Mouse (Mus musculus) spleen, adult 2 months (tissue): ENCODE results near the gene Srgap3. TPM values are rescaled to one million over a fixed set of nuclear protein-coding genes. Genes with fewer than 3 reads are reported as not detected.

Experiments
- DNase-seq, 2 experiments: peaks; one replicate each; pipeline versions ENCODE4 v3.0.0 to v3.0.0-alpha.2; 2012 to 2021; ENCODE audit warnings: low spot score in 2 of 2, low read depth in 1 of 2
- H3K27ac ChIP-seq: fragments of 200-500 bp; 2 replicates; pipeline ENCODE4 v1.5.1; 2012; ENCODE audit warnings: low read length, inconsistent platforms; ENCODE audit not compliant: insufficient read depth
- H3K27me3 ChIP-seq: fragments of 200-500 bp; 2 replicates; pipeline ENCODE4 v1.6.1; 2012; ENCODE audit warnings: mild to moderate bottlenecking, moderate library complexity, low read length, inconsistent platforms; ENCODE audit not compliant: control insufficient read depth, insufficient read depth
- H3K36me3 ChIP-seq: fragments of 200-500 bp; 2 replicates; pipeline ENCODE4 v1.6.1; 2012; ENCODE audit warnings: mild to moderate bottlenecking, low read length, inconsistent platforms; ENCODE audit not compliant: control insufficient read depth, insufficient read depth
- H3K4me1 ChIP-seq: fragments of 200-500 bp; 2 replicates; pipeline ENCODE4 v1.6.1; 2011; ENCODE audit warnings: inconsistent platforms; ENCODE audit not compliant: control insufficient read depth, insufficient read depth, insufficient read length
- H3K4me3 ChIP-seq: fragments of 200-500 bp; 2 replicates; pipeline ENCODE4 v1.5.1; 2011; ENCODE audit warnings: mild to moderate bottlenecking, inconsistent platforms; ENCODE audit not compliant: insufficient read depth, insufficient read length; ENCODE audit errors: extremely low read depth
- CTCF ChIP-seq: fragments of 200-500 bp; IDR thresholded peaks from 2 replicates; pipeline ENCODE4 v1.5.1; 2011; ENCODE audit warnings: mild to moderate bottlenecking, inconsistent platforms; ENCODE audit not compliant: insufficient read depth, insufficient read length, insufficient replicate concordance; ENCODE audit errors: extremely low read depth
- POLR2A ChIP-seq: fragments of 200-500 bp; IDR thresholded peaks from 2 replicates; pipeline ENCODE4 v1.6.1; 2011; ENCODE audit warnings: low read depth, low read length, inconsistent platforms
- WGBS: fragments of 180-500 bp; shearing (Covaris S2); methylation state at CpG from one replicate; pipeline ENCODE4 v1.1.7; 2018; 5-methylcytosine and 5-hydroxymethylcytosine counted together
- polyA plus RNA-seq: library from polyadenylated mRNA; depleted of rRNA; stranded (reverse); fragments of >200 nt; gene quantifications from 2 replicates; pipeline ENCODE4 v1.2.3, GENCODE M21; 2012

Srgap3 gene
- polyA plus RNA-seq, 1 experiment = 2.7 TPM

DNA sequence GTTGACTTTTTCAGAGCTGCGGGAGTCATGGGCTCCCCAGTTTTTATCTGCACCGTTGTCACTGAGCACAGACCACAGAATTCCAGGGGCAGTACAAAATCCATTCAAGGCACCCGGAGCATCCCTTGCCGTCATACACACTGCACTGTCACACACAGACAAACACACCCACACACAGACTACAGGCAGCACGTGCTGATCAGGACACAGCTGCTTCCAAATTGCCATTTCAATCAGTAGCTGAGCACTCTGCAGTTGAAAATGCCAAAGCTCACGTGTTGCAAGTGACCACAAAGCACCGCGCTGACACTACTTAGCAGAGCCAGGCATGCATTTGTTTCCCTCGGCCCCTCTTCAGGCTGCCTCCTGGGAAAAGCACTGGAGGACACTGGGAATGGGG, 7.8 kb downstream of the Srgap3 start:
- Histone ChIP-seq H3K27ac (no peak overlapping the region), H3K4me3 (no peak overlapping the region), H3K27me3 (no peaks in the 10 kb centered on the region), H3K4me1 (no peaks in the 10 kb centered on the region), H3K36me3 (no peaks in the 10 kb centered on the region)
- 91% methylated on average over 9 of the region's 9 CpGs for WGBS
- no peak for TF ChIP-seq CTCF
- no peak for TF ChIP-seq POLR2A
- DNase-seq = no peak

DNA sequence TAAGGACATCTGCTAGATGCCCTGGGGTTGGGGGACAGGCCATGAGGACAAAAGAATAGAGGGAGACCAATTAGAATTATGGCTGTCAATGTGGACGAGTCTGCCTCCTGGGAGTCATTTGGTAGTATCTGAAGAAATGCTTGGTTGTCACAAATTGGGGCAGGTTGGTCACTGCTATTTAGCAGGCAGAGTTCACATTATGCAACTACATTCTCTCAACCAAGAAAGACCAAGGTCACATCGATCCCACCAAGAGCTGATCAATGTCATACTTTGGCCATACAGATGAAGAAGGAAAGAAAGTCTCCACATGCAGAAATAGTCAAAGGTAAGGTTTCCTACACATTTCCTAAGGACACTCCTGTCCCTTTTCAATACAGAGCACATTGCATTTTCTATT, 9.3 kb downstream of the Srgap3 start:
- H3K27ac ChIP-seq = no peak overlapping the region
- whole genome bisulfite sequencing = 94% methylated on average over 2 of the region's 2 CpGs
- H3K4me1 ChIP-seq = no peaks in the 10 kb centered on the region
- TF ChIP-seq CTCF = no peak
- TF ChIP-seq POLR2A = no peak
- no peaks in the 10 kb centered on the region for H3K27me3 ChIP-seq
- no peaks in the 10 kb centered on the region for H3K36me3 ChIP-seq
- H3K4me3 ChIP-seq = no peak overlapping the region
- no peak for DNase-seq

DNA sequence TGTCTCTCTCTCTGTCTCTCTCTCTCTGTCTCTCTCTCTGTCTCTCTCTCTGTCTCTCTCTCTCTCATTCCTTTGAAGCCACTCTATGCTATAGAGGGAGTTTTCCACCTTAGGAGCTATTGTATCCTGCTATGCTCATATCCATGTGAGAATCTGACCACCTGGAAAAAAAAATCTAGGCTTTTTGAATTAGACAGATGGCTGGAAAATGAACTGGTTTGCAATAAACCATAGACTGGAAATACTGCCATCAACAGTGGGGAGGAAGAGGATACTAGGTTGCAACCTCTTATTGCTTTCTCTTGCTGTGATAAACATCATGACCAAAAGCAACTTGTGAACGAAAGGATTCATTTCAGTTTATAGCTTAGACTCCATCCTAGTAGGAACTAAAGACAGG, 12.6 kb downstream of the Srgap3 start:
- H3K36me3 ChIP-seq = no peaks in the 10 kb centered on the region
- TF ChIP-seq CTCF = no peak
- no peak for TF ChIP-seq POLR2A
- 88% methylated on average over 1 of the region's 1 CpGs for WGBS

DNA sequence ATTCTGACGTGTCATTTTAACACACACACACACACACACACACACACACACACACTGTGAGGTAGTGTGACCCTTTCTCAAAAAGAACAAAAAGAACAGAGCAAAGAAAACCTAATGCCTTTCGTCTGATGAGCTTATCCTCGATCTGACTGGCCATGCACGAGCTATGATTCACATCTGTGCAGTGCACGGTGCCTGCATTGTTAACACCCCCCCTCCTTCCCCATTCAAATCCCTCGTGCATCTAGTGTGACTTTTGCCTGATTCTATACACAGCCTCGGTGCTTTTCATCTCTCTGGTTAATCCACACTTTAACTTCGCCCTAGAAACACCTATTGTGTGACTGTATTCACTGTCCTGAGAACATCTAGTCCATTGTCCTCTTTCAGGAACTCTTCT, 14.5 kb downstream of the Srgap3 start:
- WGBS = 82% methylated on average over 8 of the region's 8 CpGs
- Histone ChIP-seq H3K4me3 (no peak overlapping the region), H3K27ac (no peak overlapping the region), H3K4me1 (no peaks in the 10 kb centered on the region), H3K27me3 (no peaks in the 10 kb centered on the region), H3K36me3 (no peaks in the 10 kb centered on the region)
- DNase-seq = no peak
- TF ChIP-seq POLR2A = no peak

More for the DNA sequence above, 12.6 kb downstream of the Srgap3 start:
- no peak for DNase-seq
- Histone ChIP-seq H3K27me3 (no peaks in the 10 kb centered on the region), H3K4me1 (no peaks in the 10 kb centered on the region), H3K4me3 (no peak overlapping the region), H3K27ac (no peak overlapping the region)

DNA sequence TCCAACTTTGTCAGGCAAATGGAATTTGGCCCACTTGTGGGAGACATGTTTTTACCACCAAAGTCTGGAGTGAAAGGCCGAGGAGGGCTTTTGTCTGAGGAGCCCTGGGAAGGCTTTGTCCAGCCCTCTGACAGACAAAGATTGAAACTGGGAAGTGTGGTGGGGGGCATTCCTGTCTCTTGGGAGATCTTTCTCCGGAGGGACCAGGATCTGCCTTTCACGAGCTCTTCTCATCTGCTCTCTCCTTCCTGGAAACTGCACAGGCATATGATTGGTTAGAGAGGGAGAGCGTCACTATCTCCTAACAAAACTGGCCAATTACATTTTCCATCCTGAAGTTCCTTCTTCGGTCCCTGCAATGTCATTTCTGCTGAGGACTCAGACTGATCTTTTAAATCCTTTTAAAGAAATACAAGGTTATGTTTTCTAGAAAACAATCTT, 17.0 kb downstream of the Srgap3 start:
- no peak overlapping the region for H3K27ac ChIP-seq
- no peak for DNase-seq
- H3K4me1 ChIP-seq = no peaks in the 10 kb centered on the region
- no peak for TF ChIP-seq CTCF
- TF ChIP-seq POLR2A = no peak
- WGBS = 82% methylated on average over 5 of the region's 5 CpGs
- no peaks in the 10 kb centered on the region for H3K27me3 ChIP-seq
- no peak overlapping the region for H3K4me3 ChIP-seq
- H3K36me3 ChIP-seq = no peaks in the 10 kb centered on the region

DNA sequence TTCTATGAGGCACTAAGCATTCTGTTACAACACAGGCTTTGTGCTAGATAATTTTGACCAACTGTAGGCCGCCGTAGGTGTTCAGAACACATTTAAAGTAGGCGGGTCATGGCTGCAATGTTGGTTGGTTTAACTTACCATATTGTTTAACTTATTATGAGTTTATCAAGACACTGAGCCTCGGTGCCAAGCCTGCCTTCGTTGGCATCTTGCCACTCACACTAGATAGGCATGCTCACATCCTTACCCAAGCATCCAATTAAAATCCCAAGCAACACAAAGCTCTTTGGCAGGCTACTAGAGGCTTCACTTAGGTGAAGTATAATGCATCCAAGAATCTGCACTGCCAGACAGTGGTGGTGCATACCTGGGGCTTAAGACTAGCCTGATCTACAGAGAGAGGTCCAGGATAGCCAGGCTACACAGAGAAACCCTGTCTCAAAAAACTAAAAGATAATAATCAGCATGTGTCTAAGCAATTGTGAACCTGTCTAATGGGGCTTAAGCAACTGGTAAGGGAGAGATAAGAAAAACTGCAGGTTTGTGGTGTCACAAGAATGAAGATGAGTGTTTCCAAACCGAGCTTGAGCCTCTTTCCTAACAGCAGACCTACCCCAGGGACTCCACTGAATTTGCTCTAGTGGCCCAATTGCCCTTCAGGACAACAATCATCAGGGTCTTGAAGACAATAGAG, 17.6 kb downstream of the Srgap3 start:
- Histone ChIP-seq H3K27ac (no peak overlapping the region), H3K36me3 (no peaks in the 10 kb centered on the region), H3K4me1 (no peaks in the 10 kb centered on the region), H3K4me3 (no peak overlapping the region), H3K27me3 (no peaks in the 10 kb centered on the region)
- 80% methylated on average over 6 of the region's 6 CpGs for WGBS
- DNase-seq = no peak
- no peak for TF ChIP-seq CTCF
- no peak for TF ChIP-seq POLR2A

DNA sequence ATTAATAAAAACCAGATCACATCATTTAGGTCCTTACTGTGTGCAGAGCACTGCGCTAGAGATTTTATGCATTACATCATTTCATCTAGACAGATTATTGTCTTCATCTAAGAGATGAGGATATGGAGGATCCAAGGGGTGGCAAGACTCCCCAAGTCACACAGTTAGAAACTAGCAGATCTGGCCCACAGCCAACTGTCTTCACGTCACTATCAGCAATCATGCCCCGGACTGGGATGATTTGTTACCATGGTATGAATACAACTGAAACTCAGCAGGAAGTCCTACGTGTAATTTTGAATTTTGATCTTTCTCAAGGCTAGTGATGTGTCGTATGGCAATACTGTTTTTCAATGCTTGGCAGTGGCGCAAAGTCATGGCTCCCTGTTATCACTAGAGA, 18.2 kb downstream of the Srgap3 start:
- TF ChIP-seq POLR2A = no peak
- no peak overlapping the region for H3K4me3 ChIP-seq
- H3K27me3 ChIP-seq = no peaks in the 10 kb centered on the region
- no peak for DNase-seq
- H3K27ac ChIP-seq = no peak overlapping the region
- no peaks in the 10 kb centered on the region for H3K4me1 ChIP-seq
- no peaks in the 10 kb centered on the region for H3K36me3 ChIP-seq
- WGBS = 81% methylated on average over 6 of the region's 6 CpGs
